Mouse (Mus musculus) kidney, postnatal 25 days (tissue): ENCODE measurements around the gene Sim2.

Experiments
- DNase-seq, 2 experiments: peaks; one replicate each; pipeline ENCODE4 v3.0.0; 2021; ENCODE audit warnings: mixed read lengths in 2 of 2

Gene Sim2

GRCm38 (mm10) chr16:94079075-94079855 lies 5.5 kb upstream of the Sim2 start:
- peak in 1 of 2 experiments; percentile 28 for DNase-seq

- DNase-seq, result peak in 1 of 2 experiments; percentile 47
Measured at GRCm38 (mm10) chr16:94079856-94080555, 4.7 kb upstream of the Sim2 start.

- DNase-seq, result peak in 1 of 2 experiments; percentile 6
Measured at GRCm38 (mm10) chr16:94081596-94081995, 3.1 kb upstream of the Sim2 start.

GRCm38 (mm10) chr16:94081996-94082708 lies 2.6 kb upstream of the Sim2 start:
- DNase-seq, result peak in 1 of 2 experiments; percentile 8

- DNase-seq, result peak in 1 of 2 experiments; percentile 35
Measured at GRCm38 (mm10) chr16:94082960-94083847, 1.5 kb upstream of the Sim2 start.

GRCm38 (mm10) chr16:94083848-94084525 lies 744 bp upstream of the Sim2 start:
- DNase-seq, result no peak

- DNase-seq, result peak in 1 of 2 experiments; percentile 40
Measured at GRCm38 (mm10) chr16:94085603-94086285, 1.0 kb downstream of the Sim2 start.

- no peak for DNase-seq
Measured at GRCm38 (mm10) chr16:94086701-94087569, 2.2 kb downstream of the Sim2 start.

- DNase-seq, result no peak
Measured at GRCm38 (mm10) chr16:94087570-94088225, 3.0 kb downstream of the Sim2 start.

GRCm38 (mm10) chr16:94088226-94088748 lies 3.6 kb downstream of the Sim2 start:
- DNase-seq, result no peak

GRCm38 (mm10) chr16:94088819-94089692 lies 4.3 kb downstream of the Sim2 start:
- no peak for DNase-seq

GRCm38 (mm10) chr16:94092511-94093150 lies 7.9 kb downstream of the Sim2 start:
- DNase-seq, result peak in 1 of 2 experiments; percentile 10

GRCm38 (mm10) chr16:94093151-94093863 lies 8.6 kb downstream of the Sim2 start:
- peak in 1 of 2 experiments; percentile 37 for DNase-seq

GRCm38 (mm10) chr16:94094251-94095108 lies 9.7 kb downstream of the Sim2 start:
- DNase-seq, result no peak

- DNase-seq, result no peak
Measured at GRCm38 (mm10) chr16:94095109-94095822, 10.5 kb downstream of the Sim2 start.
